Mouse (Mus musculus) liver, embryonic 11.5 days (tissue): ENCODE data around the gene Znhit1. TPM values are rescaled to one million over a fixed set of nuclear protein-coding genes. Genes with fewer than 3 reads are reported as not detected.
A peak's percentile ranks its signal among the peaks of the same experiment; 100 is the strongest.

Experiments used
- ATAC-seq: fragments of 200-750 bp; cut with Nextera tagmentation; replicated peaks from 2 replicates; pipeline ENCODE4 v1.8.0; 2017; ENCODE audit warnings: moderate number of reproducible peaks, mild to moderate bottlenecking, moderate TSS enrichment, moderate library complexity; ENCODE audit not compliant: low FRiP score
- DNase-seq: peaks from one replicate; pipeline ENCODE4 v3.0.0-alpha.2; 2017; ENCODE audit warnings: low spot score
- H3K27ac ChIP-seq: fragments of 300-500 bp; sonication (generic); 2 replicates; pipeline ENCODE4 v1.5.1; 2014; ENCODE audit warnings: mild to moderate bottlenecking, low read depth, low read length, control low read depth
- H3K27me3 ChIP-seq: fragments of 300-500 bp; sonication (generic); replicated peaks from 2 replicates; pipeline ENCODE4 v1.6.1; 2014; ENCODE audit warnings: low read length, mixed read lengths; ENCODE audit not compliant: control insufficient read depth, insufficient read depth
- H3K36me3 ChIP-seq: fragments of 300-500 bp; sonication (generic); 2 replicates; pipeline ENCODE4 v1.6.1; 2014; ENCODE audit warnings: mild to moderate bottlenecking, low read length, moderate library complexity, mixed read lengths; ENCODE audit not compliant: control insufficient read depth, insufficient read depth
- H3K4me1 ChIP-seq: fragments of 300-500 bp; sonication (generic); replicated peaks from 2 replicates; pipeline ENCODE4 v1.6.1; 2014; ENCODE audit warnings: low read length, mixed read lengths; ENCODE audit not compliant: control insufficient read depth, insufficient read depth
- H3K4me2 ChIP-seq: fragments of 300-500 bp; sonication (generic); 2 replicates; pipeline ENCODE4 v1.6.1; 2014; ENCODE audit warnings: mild to moderate bottlenecking, control low read depth, moderate library complexity
- H3K4me3 ChIP-seq: fragments of 300-500 bp; sonication (generic); 2 replicates; pipeline ENCODE4 v1.5.1; 2014; ENCODE audit warnings: low read depth, low read length, control low read depth
- H3K9ac ChIP-seq: fragments of 300-500 bp; sonication (generic); 2 replicates; pipeline ENCODE4 v1.6.1; 2014; ENCODE audit warnings: low read depth, low read length, control low read depth
- H3K9me3 ChIP-seq: fragments of 300-500 bp; sonication (generic); 2 replicates; pipeline ENCODE4 v1.6.1; 2016; ENCODE audit warnings: low read length, inconsistent platforms, mixed read lengths; ENCODE audit not compliant: control insufficient read depth
- WGBS: fragments of 180-500 bp; shearing (Covaris S2); extraction: QIAGEN DNeasy Blood & Tissue Kit; methylation state at CpG from one replicate; pipeline ENCODE4 v1.1.7; 2014; 5-methylcytosine and 5-hydroxymethylcytosine counted together
- polyA plus RNA-seq: library from polyadenylated mRNA; unstranded; fragments of >200 nt; fragmentation: Nextera tagmentation; extraction: Ambion mirVana; gene quantifications from 2 replicates; pipeline ENCODE4 v1.2.1, GENCODE M21; 2014

Gene Znhit1
- polyA plus RNA-seq, 1 experiment from 2014 or later: 97.2 TPM

DNA sequence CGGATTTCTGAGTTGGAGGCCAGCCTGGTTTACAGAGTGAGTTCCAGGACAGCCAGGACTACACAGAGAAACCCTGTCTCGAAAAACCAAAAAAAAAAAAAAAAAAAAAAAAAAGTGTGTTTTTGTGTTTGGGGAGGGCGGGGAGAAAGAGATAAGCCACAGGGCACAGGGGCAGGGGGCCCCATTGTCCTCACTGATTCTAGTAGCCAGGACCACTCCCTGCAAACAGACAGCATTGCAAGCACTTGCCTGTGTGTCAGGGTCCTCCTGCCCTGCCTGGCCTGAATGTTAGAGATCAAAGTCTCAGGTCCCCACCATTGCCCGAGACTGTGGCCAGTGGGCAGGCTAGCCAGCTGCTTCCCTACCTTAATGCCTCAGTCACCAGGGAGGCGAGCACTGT lies 11.6 kb upstream of the Znhit1 start:
- Histone ChIP-seq H3K27me3 (no peaks in the 10 kb centered on the region), H3K4me2 (peak overlapping the region; percentile 50), H3K4me3 (no peak overlapping the region), H3K9ac (peak overlapping the region; percentile 34; the same call in 1 of the 2 replicates), H3K36me3 (peaks cover 7% of the 10 kb centered on the region), H3K4me1 (peaks cover 15% of the 10 kb centered on the region), H3K9me3 (no peaks in the 10 kb centered on the region), H3K27ac (peak overlapping the region; percentile 10; the same call in 1 of the 2 replicates)
- WGBS: 63% methylated on average over 4 of the region's 5 CpGs
- DNase-seq: peak; percentile 49
- peak; percentile 63 for ATAC-seq

DNA sequence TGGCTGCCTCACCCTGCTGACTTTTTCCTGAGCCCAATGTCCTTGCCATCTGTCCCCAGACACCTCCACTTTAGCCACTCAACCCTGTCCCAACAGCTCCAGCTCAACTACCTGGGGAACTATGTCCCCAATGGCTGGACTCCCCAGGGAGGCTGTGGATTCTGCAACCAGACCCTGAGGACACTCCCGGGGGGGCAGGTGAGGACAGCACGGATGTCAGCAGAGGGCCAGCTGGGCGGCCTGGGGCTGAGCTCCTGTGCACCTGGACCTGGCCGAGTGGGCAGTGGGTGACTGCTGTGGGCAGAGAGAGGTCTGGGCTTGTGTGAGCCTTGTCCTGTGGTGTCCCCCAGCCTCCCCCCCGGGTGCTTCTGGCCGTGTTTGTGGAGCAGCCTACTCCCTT lies 2.0 kb upstream of the Znhit1 start:
- no peak for DNase-seq
- H3K9ac ChIP-seq: no peak overlapping the region
- 88% methylated on average over 6 of the region's 6 CpGs for WGBS
- no peak for ATAC-seq
- H3K4me1 ChIP-seq: peaks cover 6% of the 10 kb centered on the region; the same call in 1 of the 2 replicates
- H3K4me3 ChIP-seq: no peak overlapping the region
- no peak overlapping the region for H3K27ac ChIP-seq
- H3K27me3 ChIP-seq: no peaks in the 10 kb centered on the region
- no peaks in the 10 kb centered on the region for H3K9me3 ChIP-seq
- H3K36me3 ChIP-seq: peaks cover 37% of the 10 kb centered on the region
- no peak overlapping the region for H3K4me2 ChIP-seq

DNA sequence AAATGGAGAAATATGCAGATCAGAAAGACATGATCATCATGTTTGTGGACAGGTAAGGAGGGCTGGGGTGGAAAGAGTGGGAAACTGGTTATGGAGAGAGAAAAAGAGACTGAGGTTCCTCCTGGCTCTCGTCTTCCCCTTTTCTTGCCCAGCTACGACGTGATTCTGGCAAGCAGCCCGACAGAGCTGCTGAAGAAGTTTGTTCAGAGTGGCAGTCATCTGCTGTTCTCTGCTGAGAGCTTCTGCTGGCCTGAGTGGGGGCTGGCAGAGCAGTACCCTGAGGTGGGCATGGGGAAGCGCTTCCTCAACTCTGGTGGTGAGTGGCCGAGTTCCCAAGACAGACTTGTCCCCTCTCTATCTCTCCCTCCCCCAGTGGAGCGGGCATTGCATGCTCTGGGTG lies 599 bp upstream of the Znhit1 start:
- ATAC-seq: no peak
- DNase-seq: no peak
- 71% methylated on average over 7 of the region's 7 CpGs for WGBS
- no peaks in the 10 kb centered on the region for H3K9me3 ChIP-seq
- H3K27me3 ChIP-seq: no peaks in the 10 kb centered on the region
- no peak overlapping the region for H3K27ac ChIP-seq
- H3K36me3 ChIP-seq: peaks cover 27% of the 10 kb centered on the region
- H3K4me3 ChIP-seq: peak overlapping the region; percentile 77
- peak overlapping the region; percentile 86 for H3K4me2 ChIP-seq
- H3K9ac ChIP-seq: peak overlapping the region; percentile 85
- H3K4me1 ChIP-seq: peaks cover 6% of the 10 kb centered on the region; the same call in 1 of the 2 replicates

- under 1% methylated on average over 67 of the region's 67 CpGs for WGBS
- peaks cover 24% of the 10 kb centered on the region for H3K36me3 ChIP-seq
- DNase-seq: peak; percentile 81
These were observed 485 bp downstream of the Znhit1 start for GRCm38 (mm10) chr5:136987138-136987933.

GRCm38 (mm10) chr5:136986695-136987137 lies 1.1 kb downstream of the Znhit1 start, which contains the start of gene Plod3:
Gene Plod3 (plus strand): TSS chr5:136987019.
- Histone ChIP-seq H3K9ac (peak within 1 kb of the TSS; percentile 85), H3K4me3 (peak within 1 kb of the TSS; percentile 77), H3K27ac (peak within 1 kb of the TSS; percentile 85), H3K4me1 (peaks cover 6% of the 10 kb centered on the region; the same call in 1 of the 2 replicates), H3K27me3 (no peaks in the 10 kb centered on the region), H3K36me3 (peaks cover 22% of the 10 kb centered on the region), H3K4me2 (peak within 1 kb of the TSS; percentile 86), H3K9me3 (no peaks in the 10 kb centered on the region)
- peak; percentile 91 for ATAC-seq
- 0% methylated on average over 26 of the region's 26 CpGs for WGBS
- peak; percentile 90 for DNase-seq

More at GRCm38 (mm10) chr5:136987138-136987933, 485 bp downstream of the Znhit1 start:
- ATAC-seq: peak; percentile 59
- H3K4me1 ChIP-seq: peaks cover 6% of the 10 kb centered on the region; the same call in 1 of the 2 replicates
- H3K9ac ChIP-seq: peak overlapping the region; percentile 85
- no peaks in the 10 kb centered on the region for H3K27me3 ChIP-seq
- no peaks in the 10 kb centered on the region for H3K9me3 ChIP-seq
- H3K4me2 ChIP-seq: peak overlapping the region; percentile 86
- H3K4me3 ChIP-seq: peak overlapping the region; percentile 77
- peak overlapping the region; percentile 85 for H3K27ac ChIP-seq

- no peak overlapping the region for H3K4me3 ChIP-seq
- peaks cover 6% of the 10 kb centered on the region; the same call in 1 of the 2 replicates for H3K4me1 ChIP-seq
- no peak overlapping the region for H3K27ac ChIP-seq
- H3K36me3 ChIP-seq: peaks cover 6% of the 10 kb centered on the region; the same call in 1 of the 2 replicates
- H3K9me3 ChIP-seq: no peaks in the 10 kb centered on the region
- 53% methylated on average over 14 of the region's 14 CpGs for WGBS
- no peak overlapping the region for H3K4me2 ChIP-seq
- H3K9ac ChIP-seq: no peak overlapping the region
- no peak for ATAC-seq
- no peaks in the 10 kb centered on the region for H3K27me3 ChIP-seq
- DNase-seq: no peak
These were observed 3.0 kb downstream of the Znhit1 start for GRCm38 (mm10) chr5:136984828-136985227.

- H3K27me3 ChIP-seq: no peaks in the 10 kb centered on the region
- H3K9ac ChIP-seq: no peak overlapping the region
- no peak overlapping the region for H3K4me2 ChIP-seq
- H3K4me3 ChIP-seq: no peak overlapping the region
- 53% methylated on average over 15 of the region's 16 CpGs for WGBS
- peaks cover 6% of the 10 kb centered on the region; the same call in 1 of the 2 replicates for H3K4me1 ChIP-seq
- no peak overlapping the region for H3K27ac ChIP-seq
- ATAC-seq (no peak), DNase-seq (no peak)
- no peaks in the 10 kb centered on the region for H3K9me3 ChIP-seq
- peaks cover 3% of the 10 kb centered on the region; the same call in 1 of the 2 replicates for H3K36me3 ChIP-seq
These were observed 5.4 kb downstream of the Znhit1 start for GRCm38 (mm10) chr5:136982338-136982930.

DNA sequence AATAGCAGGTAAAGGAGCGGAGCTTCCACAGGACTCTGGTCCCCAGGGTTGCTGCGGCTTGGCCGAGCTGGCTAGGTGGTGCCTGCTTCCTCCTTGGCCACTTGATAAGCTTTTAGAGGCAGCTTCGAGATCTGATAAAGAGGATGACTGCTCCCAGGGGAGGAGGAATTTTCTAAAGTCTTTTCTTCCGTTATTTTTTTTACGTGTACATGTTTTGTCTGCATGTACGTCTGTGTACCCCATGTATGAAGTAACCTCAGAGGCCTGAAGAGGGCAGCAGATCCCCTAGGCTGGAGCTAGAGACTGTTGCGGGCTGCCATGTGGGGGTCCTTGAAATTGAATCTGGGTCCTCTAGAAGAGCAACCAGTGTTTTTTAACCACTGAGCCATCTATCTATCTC lies 6.8 kb downstream of the Znhit1 start:
- no peak overlapping the region for H3K4me2 ChIP-seq
- H3K9me3 ChIP-seq: no peaks in the 10 kb centered on the region
- no peak overlapping the region for H3K27ac ChIP-seq
- 80% methylated on average over 8 of the region's 8 CpGs for WGBS
- ATAC-seq (no peak), DNase-seq (no peak)
- peaks cover 3% of the 10 kb centered on the region; the same call in 1 of the 2 replicates for H3K36me3 ChIP-seq
- H3K9ac ChIP-seq: no peak overlapping the region
- H3K27me3 ChIP-seq: no peaks in the 10 kb centered on the region
- H3K4me3 ChIP-seq: no peak overlapping the region
- peaks cover 2% of the 10 kb centered on the region; the same call in 1 of the 2 replicates for H3K4me1 ChIP-seq
